Mouse (Mus musculus) MEL (cell line): ENCODE data around the gene Capn8. TPM values are rescaled to one million over a fixed set of nuclear protein-coding genes. Genes with fewer than 3 reads are reported as not detected.

Experiments
- DNase-seq: peaks from one replicate; pipeline ENCODE4 v3.0.0; 2011; ENCODE audit warnings: low read depth, low spot score
- H3K27ac ChIP-seq: 2 replicates; pipeline ENCODE4 v1.5.1; 2012; ENCODE audit warnings: low read depth, mild to moderate bottlenecking, control low read depth, low read length, moderate library complexity; ENCODE audit not compliant: control insufficient read depth
- H3K27me3 ChIP-seq, 2 experiments: fragments of 150-350 bp in 1 of 2; sonication (generic) in 1 of 2; 2 replicates each; pipeline ENCODE4 v1.6.1; 2012; ENCODE audit warnings: low read length in 2 of 2, mild to moderate bottlenecking in 2 of 2, improper control_type of control experiment in 1 of 2, moderate library complexity in 1 of 2; ENCODE audit not compliant: insufficient read depth in 2 of 2, control insufficient read depth in 1 of 2
- H3K36me3 ChIP-seq, 2 experiments: 2 replicates each; pipeline ENCODE4 v1.6.1; 2012 to 2014; ENCODE audit warnings: low read length in 2 of 2, improper control_type of control experiment in 1 of 2, inconsistent platforms in 1 of 2, mild to moderate bottlenecking in 1 of 2; ENCODE audit not compliant: insufficient read depth in 2 of 2, control insufficient read depth in 1 of 2
- H3K4me1 ChIP-seq, 2 experiments: fragments of 150-350 bp in 1 of 2; sonication (generic) in 1 of 2; 2 replicates each; pipeline ENCODE4 v1.6.1; 2012; ENCODE audit warnings: low read length in 2 of 2, improper control_type of control experiment in 1 of 2, mild to moderate bottlenecking in 1 of 2; ENCODE audit not compliant: insufficient read depth in 2 of 2, control insufficient read depth in 1 of 2
- H3K4me3 ChIP-seq, 2 experiments: fragments of 150-350 bp in 1 of 2; sonication (generic) in 1 of 2; 2 replicates each; pipeline ENCODE4 v1.5.1; 2012; ENCODE audit warnings: low read depth in 2 of 2, low read length in 2 of 2, mild to moderate bottlenecking in 2 of 2, moderate library complexity in 2 of 2, control low read depth in 1 of 2, improper control_type of control experiment in 1 of 2; ENCODE audit not compliant: control insufficient read depth in 1 of 2, insufficient read depth in 1 of 2
- H3K79me2 ChIP-seq: 2 replicates; pipeline ENCODE4 v1.6.1; 2012; ENCODE audit warnings: mild to moderate bottlenecking, low read length, moderate library complexity; ENCODE audit not compliant: control insufficient read depth, poor library complexity, insufficient read depth
- H3K9ac ChIP-seq: 2 replicates; pipeline ENCODE4 v1.6.1; 2012; ENCODE audit warnings: low read depth, mild to moderate bottlenecking, control low read depth, low read length, moderate library complexity; ENCODE audit not compliant: control insufficient read depth, poor library complexity, severe bottlenecking
- H3K9me3 ChIP-seq: fragments of 150-350 bp; sonication (generic); replicated peaks from 2 replicates; pipeline ENCODE4 v1.6.1; 2012; ENCODE audit warnings: mild to moderate bottlenecking, low read length, improper control_type of control experiment, moderate library complexity; ENCODE audit not compliant: insufficient read depth
- CHD1 ChIP-seq: IDR thresholded peaks from 2 replicates; pipeline ENCODE4 v1.6.1; 2012; ENCODE audit warnings: low read depth, mild to moderate bottlenecking, inconsistent platforms, low read length, improper control_type of control experiment
- CTCF ChIP-seq, 3 experiments: IDR thresholded peaks in 2 of 3; conservative IDR thresholded peaks in 1 of 3; 2 replicates each; pipeline ENCODE4 v1.5.1; 2011 to 2012; ENCODE audit warnings: low read length in 3 of 3, low read depth in 2 of 3, mild to moderate bottlenecking in 2 of 3, improper control_type of control experiment in 1 of 3, inconsistent platforms in 1 of 3, mixed read lengths in 1 of 3, moderate library complexity in 1 of 3; ENCODE audit not compliant: control insufficient read depth in 1 of 3, insufficient read depth in 1 of 3, poor library complexity in 1 of 3, severe bottlenecking in 1 of 3
- E2F4 ChIP-seq: IDR thresholded peaks from 2 replicates; pipeline ENCODE4 v1.6.1; 2011; ENCODE audit warnings: low read depth, low read length, improper control_type of control experiment, borderline replicate concordance
- EP300 ChIP-seq, 2 experiments: IDR thresholded peaks; 2 replicates each; pipeline ENCODE4 v1.6.1; 2011; ENCODE audit warnings: improper control_type of control experiment in 2 of 2, low read length in 2 of 2, low read depth in 1 of 2, mild to moderate bottlenecking in 1 of 2
- ETS1 ChIP-seq: IDR thresholded peaks from 2 replicates; pipeline ENCODE4 v1.6.1; 2012; ENCODE audit warnings: low read depth, mild to moderate bottlenecking, inconsistent platforms, low read length, improper control_type of control experiment, moderate library complexity
- GABPA ChIP-seq: IDR thresholded peaks from 2 replicates; pipeline ENCODE4 v1.6.1; 2012; ENCODE audit warnings: low read depth, mild to moderate bottlenecking, inconsistent platforms, low read length, improper control_type of control experiment, moderate library complexity
- KAT2A ChIP-seq: conservative IDR thresholded peaks from 2 replicates; pipeline ENCODE4 v1.6.1; 2012; ENCODE audit warnings: low read depth, low read length, improper control_type of control experiment, inconsistent platforms
- MAFK ChIP-seq: IDR thresholded peaks from 2 replicates; pipeline ENCODE4 v1.6.1; 2011; ENCODE audit warnings: low read depth, mild to moderate bottlenecking, low read length, improper control_type of control experiment, borderline replicate concordance
- MAX ChIP-seq: IDR thresholded peaks from 2 replicates; pipeline ENCODE4 v1.6.1; 2011; ENCODE audit warnings: low read length, improper control_type of control experiment
- MAZ ChIP-seq: IDR thresholded peaks from 2 replicates; pipeline ENCODE4 v1.6.1; 2012; ENCODE audit warnings: low read depth, mild to moderate bottlenecking, inconsistent platforms, low read length, improper control_type of control experiment
- MEF2A ChIP-seq: IDR thresholded peaks from 2 replicates; pipeline ENCODE4 v1.6.1; 2014; ENCODE audit warnings: low read depth, mild to moderate bottlenecking, inconsistent platforms, low read length, improper control_type of control experiment; ENCODE audit not compliant: poor library complexity, insufficient replicate concordance, severe bottlenecking; ENCODE audit errors: extremely low read depth
- MXI1 ChIP-seq: IDR thresholded peaks from 2 replicates; pipeline ENCODE4 v1.6.1; 2011; ENCODE audit warnings: mild to moderate bottlenecking, low read depth, low read length, improper control_type of control experiment
- MYC ChIP-seq: IDR thresholded peaks from 2 replicates; pipeline ENCODE4 v1.6.1; 2011; ENCODE audit warnings: low read depth, mild to moderate bottlenecking, low read length, improper control_type of control experiment, moderate library complexity
- NELFE ChIP-seq: IDR thresholded peaks from 2 replicates; pipeline ENCODE4 v1.6.1; 2011; ENCODE audit warnings: low read depth, low read length, improper control_type of control experiment
- POLR2A ChIP-seq, 2 experiments: IDR thresholded peaks; 2 replicates each; pipeline ENCODE4 v1.6.1; 2011 to 2012; ENCODE audit warnings: low read length in 2 of 2, mild to moderate bottlenecking in 2 of 2, control low read depth in 1 of 2, improper control_type of control experiment in 1 of 2, low read depth in 1 of 2, moderate library complexity in 1 of 2; ENCODE audit not compliant: control insufficient read depth in 1 of 2, insufficient read depth in 1 of 2, poor library complexity in 1 of 2
- RCOR1 ChIP-seq: IDR thresholded peaks from 2 replicates; pipeline ENCODE4 v1.6.1; 2012; ENCODE audit warnings: low read depth, mild to moderate bottlenecking, inconsistent platforms, low read length, improper control_type of control experiment
- SMC3 ChIP-seq: IDR thresholded peaks from 2 replicates; pipeline ENCODE4 v1.6.1; 2011; ENCODE audit warnings: low read depth, low read length, improper control_type of control experiment
- TAL1 ChIP-seq: IDR thresholded peaks from 2 replicates; pipeline ENCODE4 v1.6.1; 2012; ENCODE audit warnings: mild to moderate bottlenecking, inconsistent platforms, low read length, moderate library complexity, mixed read lengths
- TBP ChIP-seq: IDR thresholded peaks from 2 replicates; pipeline ENCODE4 v1.8.0; 2011; ENCODE audit warnings: low read depth, low read length, improper control_type of control experiment
- TCF12 ChIP-seq: IDR thresholded peaks from 2 replicates; pipeline ENCODE4 v1.6.1; 2014; ENCODE audit warnings: low read depth, mild to moderate bottlenecking, inconsistent platforms, low read length, improper control_type of control experiment, moderate library complexity
- UBTF ChIP-seq: IDR thresholded peaks from 2 replicates; pipeline ENCODE4 v1.6.1; 2012; ENCODE audit warnings: low read depth, mild to moderate bottlenecking, inconsistent platforms, low read length, improper control_type of control experiment, moderate library complexity, borderline replicate concordance; ENCODE audit not compliant: insufficient read depth
- ZKSCAN1 ChIP-seq: IDR thresholded peaks from 2 replicates; pipeline ENCODE4 v1.6.1; 2012; ENCODE audit warnings: low read depth, mild to moderate bottlenecking, inconsistent platforms, low read length, improper control_type of control experiment, moderate library complexity
- ZMIZ1 ChIP-seq: IDR thresholded peaks from 2 replicates; pipeline ENCODE4 v1.6.1; 2012; ENCODE audit warnings: low read depth, mild to moderate bottlenecking, inconsistent platforms, low read length, improper control_type of control experiment, moderate library complexity
- polyA plus RNA-seq, 2 experiments: library from polyadenylated mRNA; stranded (reverse) in 1 of 2; unstranded in 1 of 2; fragments of >175 nt in 1 of 2; fragments of >200 nt in 1 of 2; gene quantifications; 2 replicates each; pipeline versions ENCODE4 v1.2.1 to v1.2.4; 2012; ENCODE audit warnings: low replicate concordance in 2 of 2, low read depth in 1 of 2; ENCODE audit not compliant: insufficient read length in 2 of 2, insufficient read depth in 1 of 2, missing spikeins in 1 of 2
- total RNA-seq: library from RNA; depleted of rRNA; stranded (reverse); fragments of 300-350 nt; gene quantifications from 2 replicates; pipeline ENCODE4 v1.2.3, GENCODE M21; 2012

Gene Capn8
- total and polyA plus RNA-seq, 3 experiments, result not detected

- H3K4me3 ChIP-seq, result no peak overlapping the region
- H3K79me2 ChIP-seq, result no peaks in the 10 kb centered on the region
- H3K36me3 ChIP-seq, result peaks cover 0 to 5% of the 10 kb centered on the region in 2 experiments; a peak in 2 of 4 replicates
- no peaks in the 10 kb centered on the region for H3K9me3 ChIP-seq
- no peaks in the 10 kb centered on the region for H3K27me3 ChIP-seq
- TF ChIP-seq MAFK (no peak), ETS1 (no peak), KAT2A (no peak), UBTF (no peak), MXI1 (no peak), EP300 (IDR thresholded peaks at IDR 0.05; ENCODE audit: low read depth in 1 of 2, low read length in 2 of 2) (no peak), CHD1 (no peak), MAX (no peak), ZKSCAN1 (no peak), GABPA (no peak), RCOR1 (no peak), SMC3 (no peak), MAZ (no peak), POLR2A (IDR thresholded peaks at IDR 0.05; ENCODE audit: control insufficient read depth in 1 of 2, insufficient read depth in 1 of 2, low read depth in 1 of 2, low read length in 2 of 2, poor library complexity in 1 of 2) (no peak), ZMIZ1 (no peak), MEF2A (no peak), CTCF (IDR thresholded peaks at IDR 0.05 in 2 of 3, conservative IDR thresholded peaks at IDR 0.05 in 1 of 3; ENCODE audit: control insufficient read depth in 1 of 3, insufficient read depth in 1 of 3, low read depth in 2 of 3, low read length in 3 of 3, poor library complexity in 1 of 3, severe bottlenecking in 1 of 3) (no peak), TBP (no peak)
- H3K27ac ChIP-seq, result no peak overlapping the region
- H3K9ac ChIP-seq, result no peak overlapping the region
- DNase-seq, result no peak
- H3K4me1 ChIP-seq, result peaks cover 0 to 26% of the 10 kb centered on the region in 2 experiments; a peak in 2 of 4 replicates
Measured at GRCm38 (mm10) chr1:182558271-182558670, 6.5 kb upstream of the Capn8 start.

DNA sequence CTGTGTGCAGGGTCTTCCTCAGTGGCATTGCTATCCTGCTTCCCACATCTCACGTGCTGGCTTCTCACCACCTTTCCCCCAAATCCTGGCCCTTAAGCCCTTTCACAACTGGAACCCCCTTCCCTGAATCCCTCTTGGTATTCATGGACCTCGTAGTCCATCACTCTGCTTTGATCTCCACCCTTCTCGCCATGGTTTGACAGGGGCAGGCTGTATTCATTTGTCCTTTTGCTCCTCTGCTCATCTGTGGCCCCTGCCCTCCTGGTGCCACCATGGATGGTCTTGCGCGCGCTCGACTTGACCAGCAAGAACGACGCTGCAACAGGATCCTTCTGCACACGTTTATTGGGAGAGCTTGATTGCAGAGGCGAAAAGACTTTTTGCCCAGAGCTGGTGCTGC is 5.3 kb upstream of the Capn8 start:
- Histone ChIP-seq H3K9ac (no peak overlapping the region), H3K36me3 (peaks cover 0 to 5% of the 10 kb centered on the region in 2 experiments; a peak in 2 of 4 replicates), H3K27me3 (no peaks in the 10 kb centered on the region), H3K79me2 (no peaks in the 10 kb centered on the region), H3K4me1 (peaks cover 0 to 31% of the 10 kb centered on the region in 2 experiments; a peak in 2 of 4 replicates), H3K4me3 (no peak overlapping the region), H3K9me3 (no peaks in the 10 kb centered on the region)
- peak; percentile 60 for DNase-seq
- 0 out of 2 replicates have a peak, but pooled peaks have one; percentile 6 for TF ChIP-seq MYC
- no peak for TF ChIP-seq CHD1
- TF ChIP-seq NELFE, result peak; percentile 78
- no peak for TF ChIP-seq E2F4
- no peak for TF ChIP-seq TCF12
- TF ChIP-seq TAL1, result no peak
- TF ChIP-seq MXI1, result no peak
- TF ChIP-seq ZKSCAN1, result no peak
- 0 out of 2 replicates have a peak, but pooled peaks have one; percentile 44 for TF ChIP-seq ZMIZ1
- peak; percentile 37 to 73; a peak in 3 of 4 replicates for TF ChIP-seq POLR2A (IDR thresholded peaks at IDR 0.05; ENCODE audit: control insufficient read depth in 1 of 2, insufficient read depth in 1 of 2, low read depth in 1 of 2, low read length in 2 of 2, poor library complexity in 1 of 2)
- TF ChIP-seq, all 39 proteins: peak for 4
- 0 out of 2 replicates have a peak overlapping the region, but pooled peaks have one; percentile 2 for H3K27ac ChIP-seq
